Mouse (Mus musculus): Measurements from ENCODE around the gene Tbc1d1.

Gene Tbc1d1

GRCm38 (mm10) chr5:64155861-64156550 is at the start of gene Tbc1d1:
Tbc1d1 (plus strand) TSS chr5:64156305.
- DNase-seq (ENCODE audit: low spot score in 2 of 2): peak; percentile 17 to 43

- DNase-seq (ENCODE audit: low spot score in 2 of 2): no peak
Measured at GRCm38 (mm10) chr5:64107596-64108289, 48.4 kb upstream of the Tbc1d1 start.

DNA sequence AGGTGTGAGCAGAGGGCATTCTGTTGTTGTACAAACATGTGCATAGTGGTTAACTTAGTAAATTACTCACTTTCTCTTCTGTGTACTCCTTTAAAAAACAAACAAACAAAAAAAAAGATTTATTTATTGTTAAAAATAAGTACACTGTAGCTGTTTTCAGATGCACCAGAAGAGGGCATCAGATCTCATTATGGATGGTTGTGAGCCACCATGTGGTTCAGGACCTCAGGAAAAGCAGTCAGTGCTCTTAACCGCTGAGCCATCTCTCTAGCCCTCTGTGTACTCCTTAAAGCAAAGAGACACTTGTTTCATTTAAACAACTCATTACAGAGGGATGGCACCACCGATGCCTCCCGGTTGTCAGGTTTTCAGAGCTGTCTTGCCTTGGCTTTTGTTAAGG is 46.9 kb upstream of the Tbc1d1 start:
- DNase-seq (ENCODE audit: low spot score in 2 of 2): no peak

DNA sequence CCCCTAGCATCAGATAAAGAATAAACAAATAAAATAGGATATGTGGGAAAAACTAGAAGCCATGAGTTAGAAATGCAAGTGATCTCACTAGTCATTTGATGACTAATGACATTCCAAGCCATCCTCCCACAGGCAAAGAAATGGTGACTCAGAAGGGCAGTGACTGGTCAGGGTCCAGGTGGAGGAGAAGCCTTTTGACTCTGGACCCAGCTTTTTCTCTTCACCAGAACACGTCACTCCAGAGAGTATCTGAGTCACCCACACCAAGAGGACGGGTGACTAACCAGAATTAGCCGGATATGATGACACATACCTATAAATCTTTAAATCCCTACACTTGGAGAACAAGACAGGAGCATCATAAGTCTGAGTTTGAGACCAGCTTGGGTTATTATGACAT is 43.7 kb upstream of the Tbc1d1 start:
- DNase-seq (ENCODE audit: low spot score in 2 of 2): no peak

DNA sequence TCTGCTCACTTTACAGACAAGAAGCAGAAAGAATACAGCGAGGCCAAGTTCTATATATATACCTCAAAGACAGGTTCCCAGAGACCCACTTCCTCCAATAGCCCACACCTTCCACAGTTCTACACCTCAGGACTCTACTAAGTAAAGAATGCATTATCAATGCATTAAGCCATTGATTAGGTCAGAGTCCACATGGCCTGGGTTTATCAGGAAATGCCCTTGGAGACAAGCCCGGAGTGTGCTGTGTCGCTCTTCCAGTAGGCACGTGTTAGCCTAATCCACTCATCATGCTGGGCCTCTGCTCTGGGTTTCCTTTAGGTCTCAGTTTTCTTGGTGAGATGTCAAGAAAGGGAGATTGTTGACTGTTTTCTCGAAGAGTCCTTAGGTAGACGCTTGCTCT is 41.9 kb upstream of the Tbc1d1 start:
- no peak for DNase-seq (ENCODE audit: low spot score in 2 of 2)

GRCm38 (mm10) chr5:64117191-64117590 is 38.9 kb upstream of the Tbc1d1 start:
- DNase-seq (ENCODE audit: low spot score in 2 of 2): no peak

DNA sequence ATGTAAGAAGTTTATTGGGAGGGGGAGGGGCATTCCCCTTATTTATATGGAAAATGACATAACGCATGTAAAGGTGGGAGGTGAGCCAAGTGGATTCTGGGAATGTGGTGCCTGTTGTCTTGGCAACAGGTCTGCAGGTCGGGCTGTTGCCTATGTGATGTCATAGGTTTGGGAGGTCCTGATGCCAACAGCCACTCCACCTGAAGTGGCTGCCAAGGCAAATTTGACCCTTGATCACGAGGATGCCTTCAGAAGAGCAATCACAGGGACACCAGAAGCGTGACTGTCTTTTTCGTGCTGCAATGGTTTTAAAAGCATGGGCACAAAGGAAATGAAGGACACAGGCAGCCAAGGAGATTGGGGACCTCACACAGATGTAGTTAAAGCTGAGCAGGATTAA is 30.3 kb upstream of the Tbc1d1 start:
- no peak for DNase-seq (ENCODE audit: low spot score in 2 of 2)

DNA sequence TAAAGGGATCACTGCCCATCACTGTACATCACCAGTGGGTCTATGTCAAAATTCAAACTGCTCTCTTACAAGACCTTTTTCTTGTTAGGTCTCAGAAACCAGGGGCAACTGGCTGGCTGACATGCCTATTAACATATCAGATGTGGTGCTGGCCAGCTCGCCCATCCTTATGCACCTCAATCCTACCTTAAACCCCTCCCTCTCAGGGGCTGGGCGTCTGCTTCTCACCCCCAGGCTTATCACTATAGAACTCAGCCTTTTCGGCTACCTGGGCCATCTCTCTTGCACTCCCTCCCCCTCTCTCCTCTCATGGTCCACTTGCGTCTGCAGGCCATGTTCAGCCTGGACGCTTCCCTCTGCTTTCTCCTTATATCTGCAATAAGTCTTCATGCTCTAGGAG is 24.6 kb upstream of the Tbc1d1 start:
- no peak for DNase-seq (ENCODE audit: low spot score in 2 of 2)

DNA sequence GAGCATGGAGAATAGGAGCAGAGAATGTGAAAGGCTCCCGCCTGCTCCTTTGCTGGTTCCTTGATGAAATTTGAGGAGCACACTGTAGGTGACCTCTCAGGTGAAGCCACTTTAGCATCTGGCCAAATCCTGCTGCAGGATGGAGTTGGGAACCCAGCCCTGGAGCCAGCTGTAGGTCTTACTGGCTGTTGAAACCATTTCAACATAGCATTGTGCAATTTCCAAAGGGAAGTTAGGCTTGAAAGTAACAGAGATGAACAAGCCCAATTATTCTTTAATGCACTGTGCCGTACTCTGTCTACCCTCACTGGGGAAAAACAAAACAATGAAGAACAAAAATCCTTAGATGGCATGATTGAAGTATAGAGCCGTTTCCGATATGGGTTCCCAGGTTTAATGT is 22.2 kb upstream of the Tbc1d1 start:
- no peak for DNase-seq (ENCODE audit: low spot score in 2 of 2)

DNA sequence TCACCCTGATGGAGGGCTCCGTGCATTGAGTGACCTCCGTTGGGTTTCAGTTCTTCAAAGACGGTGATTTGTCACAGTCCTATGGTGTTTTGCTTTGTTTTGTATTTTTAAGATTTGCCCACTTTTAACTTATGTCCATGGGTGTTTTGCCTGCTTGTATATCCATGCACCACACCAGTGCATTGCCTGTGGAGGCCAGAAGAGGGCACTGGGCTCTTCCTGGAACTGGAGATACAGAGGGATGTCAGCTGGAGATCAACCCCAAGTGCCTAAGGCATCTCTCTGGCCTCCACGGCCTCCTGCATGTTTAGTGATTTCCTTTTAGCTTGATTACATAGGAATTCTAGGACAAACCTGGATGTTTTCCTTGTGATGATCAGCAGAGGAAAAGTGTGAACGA is 19.8 kb upstream of the Tbc1d1 start:
- DNase-seq (ENCODE audit: low spot score in 2 of 2): no peak

DNA sequence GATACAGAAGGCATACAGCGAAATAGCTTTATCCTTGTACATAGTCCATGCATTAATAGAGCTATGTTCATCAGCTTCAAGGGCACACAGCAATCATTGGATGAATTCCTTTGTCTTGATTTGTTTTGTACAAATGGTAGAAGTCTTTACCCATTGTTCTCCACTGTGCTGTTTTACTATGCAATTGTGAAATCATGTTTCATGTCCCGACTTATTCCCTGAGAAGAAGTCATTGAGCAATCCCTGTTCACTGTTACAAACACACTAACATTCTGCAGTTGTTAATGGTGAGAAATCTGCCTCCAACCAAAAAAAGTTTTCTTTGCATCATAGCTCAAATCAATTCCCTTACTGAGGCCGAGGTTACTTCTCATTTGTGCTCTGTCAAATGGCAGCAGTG is 15.9 kb upstream of the Tbc1d1 start:
- DNase-seq (ENCODE audit: low spot score in 2 of 2): no peak

- DNase-seq (ENCODE audit: low spot score in 2 of 2): no peak
Measured at GRCm38 (mm10) chr5:64144315-64144714, 11.8 kb upstream of the Tbc1d1 start.

DNA sequence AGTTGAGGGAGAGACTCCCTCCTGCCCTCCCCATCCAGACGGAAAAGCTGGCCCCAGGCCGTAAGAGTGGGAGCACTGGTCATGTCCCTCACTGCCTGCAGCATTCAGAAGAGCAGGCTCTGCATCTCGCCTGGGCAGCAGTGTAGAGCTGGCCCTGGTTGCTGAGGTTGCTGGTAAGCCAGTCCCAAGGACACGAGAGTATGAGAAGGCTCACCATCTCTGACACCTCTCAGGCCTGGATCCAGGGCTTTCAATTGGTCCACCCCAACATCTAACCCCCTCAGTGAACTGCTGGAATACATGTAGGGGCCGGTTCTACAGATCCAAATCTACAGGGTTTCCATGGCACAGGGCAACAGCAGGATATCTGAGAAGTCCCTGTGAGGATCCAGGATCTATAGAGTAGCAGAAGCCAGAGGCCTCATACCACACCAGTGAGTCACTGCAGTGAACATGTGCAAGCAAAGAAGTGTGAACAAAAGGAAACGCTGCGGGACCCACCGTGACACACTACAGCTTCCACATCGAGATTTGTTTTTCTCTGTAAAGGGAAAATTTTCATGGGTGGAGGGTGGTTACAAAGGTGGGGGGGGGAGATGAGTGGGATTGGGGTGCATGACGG is 9.6 kb upstream of the Tbc1d1 start:
- no peak for DNase-seq (ENCODE audit: low spot score in 2 of 2)

DNA sequence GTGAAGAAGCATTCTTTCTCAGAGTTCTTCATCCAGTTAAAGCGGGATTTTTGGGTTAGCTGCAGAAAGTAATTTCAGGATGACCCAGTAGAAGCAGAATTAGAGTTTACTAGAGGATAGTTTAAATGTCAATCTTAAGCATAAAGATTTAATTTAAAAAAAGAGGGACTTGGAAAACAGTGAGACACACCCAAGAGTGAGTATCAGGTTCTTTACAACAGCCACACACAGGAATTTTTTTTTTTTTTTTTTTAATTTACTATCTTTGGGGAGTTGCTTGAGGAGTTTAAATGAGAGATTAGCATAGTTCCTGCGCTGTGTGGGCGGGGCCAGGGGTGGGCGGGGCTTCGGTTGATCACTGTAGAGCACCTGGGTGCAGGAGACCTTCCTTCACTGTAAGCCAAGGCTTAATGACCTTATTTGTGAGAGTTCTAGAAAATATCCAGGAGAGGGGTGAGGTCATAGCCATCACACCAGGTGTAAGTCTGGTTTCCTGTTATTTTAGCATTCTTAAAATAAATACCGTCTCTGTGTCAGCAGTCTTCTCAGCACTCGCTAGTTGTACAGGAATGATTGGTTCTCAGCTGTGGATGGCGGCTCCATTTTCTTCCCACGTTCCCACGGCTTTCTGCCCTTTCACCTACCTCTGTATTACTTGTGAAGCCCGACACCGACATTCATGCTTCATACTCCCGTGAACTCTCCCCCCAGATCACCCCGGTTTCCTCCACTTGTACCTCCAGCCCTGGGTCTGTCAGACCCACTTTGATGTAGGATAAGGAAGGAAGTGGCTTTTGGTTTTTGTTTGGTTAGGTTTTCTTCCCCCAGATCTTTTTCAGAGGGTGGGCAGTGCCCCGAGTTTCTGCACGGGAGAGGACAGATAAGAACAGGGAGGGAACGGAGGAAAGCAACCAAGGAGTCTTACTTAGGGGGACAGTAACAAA is 6.6 kb upstream of the Tbc1d1 start:
- DNase-seq (ENCODE audit: low spot score in 2 of 2): no peak

DNA sequence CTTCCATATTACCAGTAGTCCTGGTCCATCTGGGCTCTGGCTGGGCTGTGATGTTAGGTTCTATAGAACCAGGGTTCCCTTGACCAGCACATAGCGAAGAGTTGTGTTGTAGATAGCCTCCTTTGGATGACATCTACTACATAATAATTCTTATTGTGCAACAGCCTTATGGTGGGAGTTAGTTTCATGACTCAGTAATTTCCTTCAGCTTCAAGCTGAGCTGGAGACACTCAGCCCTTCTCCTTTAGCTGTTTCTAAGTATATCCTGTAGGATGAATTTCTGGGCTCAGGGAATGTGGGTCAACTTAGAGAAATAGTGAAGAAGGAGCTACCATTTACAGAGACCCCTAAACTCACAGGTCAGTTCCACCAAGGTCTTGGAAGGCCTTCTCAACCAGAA is 2.8 kb upstream of the Tbc1d1 start:
- DNase-seq (ENCODE audit: low spot score in 2 of 2): no peak

GRCm38 (mm10) chr5:64156579-64156978 is 474 bp downstream of the Tbc1d1 start:
- no peak for DNase-seq (ENCODE audit: low spot score in 2 of 2)

DNA sequence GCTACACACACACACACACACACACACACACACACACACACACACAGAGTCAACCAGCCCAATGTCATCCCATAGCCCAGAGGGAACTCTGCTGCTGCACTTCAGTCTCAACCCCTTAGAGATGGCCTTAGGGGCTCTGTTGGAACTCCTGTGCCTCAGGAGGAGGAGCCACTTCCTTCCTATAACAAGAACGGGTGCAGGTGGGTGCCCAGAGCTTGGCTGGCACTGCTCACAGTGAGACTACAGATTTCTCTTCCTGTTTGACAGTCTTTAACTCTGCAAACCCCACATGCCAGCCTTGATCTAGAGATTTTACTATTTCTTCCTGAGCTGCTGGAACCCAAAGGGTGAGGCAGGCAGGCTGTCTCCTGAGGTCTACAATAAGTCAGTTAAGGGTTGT is 1.8 kb downstream of the Tbc1d1 start:
- DNase-seq (ENCODE audit: low spot score in 2 of 2): peak in 1 of 2 experiments; percentile 21

DNA sequence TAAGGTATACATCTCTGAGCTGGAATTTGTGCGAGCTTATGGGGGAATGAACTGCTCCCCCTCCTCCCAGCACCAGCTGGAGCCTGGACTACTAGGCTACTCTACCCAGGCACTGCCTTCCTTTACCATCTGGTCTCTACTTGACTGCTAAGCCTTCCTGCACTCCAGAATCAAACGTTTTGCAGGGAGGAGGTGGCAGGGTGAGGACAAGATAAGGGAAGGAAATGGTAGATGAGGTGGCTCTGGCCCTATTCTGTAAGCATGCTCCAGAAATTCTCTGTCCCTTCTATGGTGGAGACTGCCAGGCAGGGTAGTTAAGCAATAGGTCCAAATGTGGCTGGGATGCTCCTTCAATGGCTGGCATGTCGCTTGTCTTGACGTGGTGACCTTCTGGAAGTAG is 2.4 kb downstream of the Tbc1d1 start:
- no peak for DNase-seq (ENCODE audit: low spot score in 2 of 2)

DNA sequence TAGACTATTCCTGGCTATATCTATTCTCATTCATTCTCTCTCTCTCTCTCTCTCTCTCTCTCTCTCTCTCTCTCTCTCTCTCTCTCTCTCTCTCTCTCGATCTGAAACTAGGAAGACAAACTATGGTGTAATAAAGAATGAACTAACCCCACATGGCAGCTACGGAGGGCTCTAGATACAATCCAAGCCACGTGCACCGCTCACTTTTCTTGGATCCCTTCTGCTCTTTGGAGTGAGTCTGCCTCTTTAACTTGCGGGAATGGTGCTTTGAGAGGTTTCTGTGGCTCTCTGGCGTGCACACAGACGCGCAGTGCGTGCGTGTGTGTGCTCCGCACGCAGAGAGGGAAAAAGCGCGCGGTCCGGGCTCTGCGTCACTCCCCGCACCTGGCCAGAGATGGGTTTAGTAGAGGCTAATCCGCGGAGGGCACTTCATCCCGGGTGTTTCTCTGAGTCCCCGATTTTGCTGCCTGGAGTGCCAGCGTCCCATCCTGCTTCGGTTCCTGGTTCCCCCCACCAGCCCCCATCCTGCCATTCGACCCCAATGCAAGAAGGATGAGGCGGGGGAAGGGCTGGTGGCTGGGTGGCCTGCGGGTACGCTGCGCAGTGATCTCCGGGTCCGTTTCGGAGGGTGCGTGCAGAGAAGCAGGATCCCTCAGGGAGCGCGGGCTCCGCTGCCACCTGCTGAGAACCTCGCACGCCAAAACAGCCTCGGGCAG is 3.1 kb downstream of the Tbc1d1 start:
- no peak for DNase-seq (ENCODE audit: low spot score in 2 of 2)

DNA sequence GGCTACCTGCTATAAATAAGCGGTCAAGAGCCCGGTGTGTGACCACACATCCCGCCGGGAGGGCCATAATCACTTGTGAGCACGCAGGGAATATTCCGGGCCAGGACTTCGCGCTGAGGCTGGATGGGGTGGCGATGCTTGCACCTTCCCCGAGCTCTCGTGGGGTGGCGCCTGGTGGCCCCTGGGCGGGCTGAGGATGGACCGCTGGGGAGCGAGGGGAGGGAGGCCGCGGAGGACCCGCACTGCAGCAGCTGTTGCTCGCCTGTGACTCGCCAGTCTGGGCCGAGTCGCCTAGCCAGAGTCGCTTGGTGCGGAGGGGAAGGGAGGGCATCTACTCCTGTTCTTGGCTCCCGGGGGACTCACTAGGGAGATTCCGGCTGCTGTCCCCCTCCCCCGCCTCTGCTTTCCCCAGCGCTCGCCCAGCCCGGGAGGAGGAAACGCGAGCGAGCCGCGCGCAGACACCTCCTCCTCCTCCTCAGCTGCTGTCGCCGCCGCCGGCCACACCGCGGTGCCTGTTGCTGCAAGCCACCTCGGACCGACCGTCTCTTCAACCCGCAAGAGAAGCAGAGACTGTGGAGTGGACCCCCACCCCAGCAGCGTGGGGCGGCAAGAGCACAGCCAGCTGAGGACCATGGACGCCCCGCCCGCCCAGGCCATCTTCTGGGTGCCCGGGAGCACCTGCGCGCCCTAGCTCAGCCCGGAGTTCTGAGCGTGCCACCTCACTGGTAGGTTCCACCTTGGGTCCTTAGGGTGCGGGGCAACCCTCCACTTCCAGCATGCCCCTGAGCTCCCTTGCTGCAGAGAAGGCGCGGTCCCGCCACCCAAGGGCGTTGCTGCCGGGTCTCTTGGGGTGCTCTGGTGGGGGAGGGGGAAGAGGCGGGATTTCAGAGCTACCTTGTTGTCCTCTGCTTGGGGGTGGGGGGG is 3.9 kb downstream of the Tbc1d1 start:
- DNase-seq (ENCODE audit: low spot score in 2 of 2): peak; percentile 42 to 58
